Mouse (Mus musculus) heart, adult 2 months (tissue): Measurements from ENCODE around the gene Hist1h2ba.

Experiments
- CTCF ChIP-seq: fragments of 200-600 bp; IDR thresholded peaks from 2 replicates; pipeline ENCODE4 v1.8.1; 2022; ENCODE audit warnings: antibody characterized with exemption, mild to moderate bottlenecking, moderate library complexity
- EP300 ChIP-seq: fragments of 200-500 bp; IDR thresholded peaks from 2 replicates; pipeline ENCODE4 v1.6.1; 2011; ENCODE audit warnings: low read depth, low read length, control low read depth; ENCODE audit not compliant: insufficient read depth
- POLR2A ChIP-seq: fragments of 200-500 bp; IDR thresholded peaks from 2 replicates; pipeline ENCODE4 v1.6.1; 2011; ENCODE audit warnings: mild to moderate bottlenecking, low read depth, low read length, control low read depth; ENCODE audit not compliant: insufficient read depth

DNA sequence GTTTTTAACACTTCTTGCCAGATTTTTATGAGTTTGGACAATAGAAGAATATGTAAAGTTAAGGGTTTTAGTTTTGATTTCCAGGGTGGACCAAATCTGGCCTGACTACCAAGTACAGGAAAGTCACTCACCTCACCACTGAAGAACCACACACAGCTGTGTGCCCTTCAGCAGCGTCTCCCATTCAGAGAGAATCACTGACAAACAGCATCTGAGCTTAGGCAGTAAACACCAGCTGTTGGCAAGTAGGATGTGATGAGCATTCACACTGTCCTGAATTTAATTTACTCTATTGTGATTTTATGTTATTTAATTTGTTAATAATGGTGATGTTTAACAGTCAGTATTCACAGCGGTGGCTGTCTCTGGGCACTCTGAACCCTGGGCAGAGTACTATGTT lies 8.2 kb downstream of the Hist1h2ba start:
- no peak for TF ChIP-seq POLR2A
- no peak for TF ChIP-seq EP300
- no peak for TF ChIP-seq CTCF
